Mouse (Mus musculus) hindlimb bud, embryonic 11.5 days (tissue): ENCODE measurements around the gene Dock4.

Experiments used
- DNase-seq: peaks from one replicate; pipeline ENCODE4 v3.0.0-alpha.2; 2012; ENCODE audit warnings: low read depth, low spot score; ENCODE audit errors: extremely low spot score

The Dock4 gene

DNA sequence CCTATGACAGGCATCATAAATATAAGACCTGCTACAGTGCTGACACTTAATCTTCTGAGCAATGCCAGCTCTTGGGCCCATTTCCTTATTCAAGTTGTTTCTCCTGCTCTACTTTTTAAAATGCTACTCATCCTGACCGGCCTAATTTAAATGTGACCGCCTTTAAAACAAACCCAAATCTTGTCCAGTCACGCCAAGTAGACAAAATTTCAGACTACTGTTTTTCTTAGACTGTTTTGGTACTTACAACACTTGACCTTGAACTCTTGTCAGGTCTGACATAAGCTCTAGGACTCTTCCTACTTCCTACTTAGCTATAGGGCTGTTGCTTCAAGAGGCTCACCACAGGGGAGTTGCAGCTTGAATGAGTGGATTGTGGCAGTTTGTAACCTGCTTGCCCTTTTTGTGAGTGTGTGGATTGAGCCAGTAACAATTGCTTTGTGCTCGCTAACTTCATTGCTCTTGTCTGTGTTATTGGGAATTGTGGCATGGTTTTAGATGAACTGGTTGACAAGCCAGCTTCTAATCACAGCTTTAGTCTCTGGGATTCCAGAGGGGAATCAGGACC lies 62.2 kb downstream of the Dock4 start:
- no peak for DNase-seq

DNA sequence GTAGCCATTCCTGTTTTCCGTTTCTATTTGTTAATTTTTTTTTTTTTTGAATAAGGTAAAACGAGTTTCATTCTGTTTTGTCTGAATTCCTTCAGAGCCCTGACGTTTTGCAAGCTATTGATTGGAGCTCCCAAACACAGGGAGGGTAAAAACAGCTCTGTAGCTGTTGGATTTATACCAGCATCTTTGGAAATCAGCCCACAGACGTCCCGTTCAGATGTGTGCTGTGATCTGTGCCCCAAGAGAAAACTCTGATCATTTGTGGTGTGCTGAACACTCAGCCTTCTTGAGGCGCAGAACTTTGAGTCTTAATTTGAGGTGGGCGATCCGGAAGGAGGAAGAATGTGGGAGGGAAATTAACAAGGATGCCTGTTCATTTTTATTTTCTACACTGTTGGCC lies 62.7 kb downstream of the Dock4 start:
- no peak for DNase-seq

DNA sequence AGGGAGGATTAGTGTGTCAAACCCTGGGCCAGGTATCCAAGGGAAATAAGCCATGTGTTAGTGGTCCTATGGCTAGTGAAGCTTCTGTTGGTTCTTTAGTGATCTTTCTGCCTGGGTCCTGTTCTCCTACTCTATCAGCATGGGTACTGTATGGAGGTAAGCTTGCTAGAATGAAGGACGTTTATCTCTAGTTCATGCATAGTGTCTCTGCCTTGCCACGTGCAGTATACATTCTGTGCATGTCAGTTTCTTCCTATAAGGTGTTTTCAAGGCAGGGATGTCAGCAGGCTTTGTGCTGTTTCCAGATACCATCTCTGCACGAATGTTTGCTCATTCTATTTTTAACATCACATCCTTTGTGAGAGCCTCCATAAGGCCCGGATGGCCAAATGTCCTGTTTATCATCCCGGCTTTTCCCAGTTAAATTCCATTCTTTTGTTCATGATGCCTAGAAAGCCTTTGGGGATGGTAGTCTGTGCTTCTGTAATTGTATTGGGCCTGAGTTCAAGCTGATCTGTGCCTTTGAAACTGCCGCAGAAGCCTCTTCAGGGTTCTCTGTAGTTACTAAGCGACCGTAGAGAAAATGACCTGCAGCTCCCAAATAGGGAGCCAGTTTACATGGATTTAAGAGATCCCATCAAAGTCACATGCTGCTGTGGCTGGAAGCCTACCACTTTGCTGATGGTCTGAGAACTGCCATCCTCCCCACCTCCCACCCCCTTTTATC lies 66.1 kb downstream of the Dock4 start:
- DNase-seq, result no peak

DNA sequence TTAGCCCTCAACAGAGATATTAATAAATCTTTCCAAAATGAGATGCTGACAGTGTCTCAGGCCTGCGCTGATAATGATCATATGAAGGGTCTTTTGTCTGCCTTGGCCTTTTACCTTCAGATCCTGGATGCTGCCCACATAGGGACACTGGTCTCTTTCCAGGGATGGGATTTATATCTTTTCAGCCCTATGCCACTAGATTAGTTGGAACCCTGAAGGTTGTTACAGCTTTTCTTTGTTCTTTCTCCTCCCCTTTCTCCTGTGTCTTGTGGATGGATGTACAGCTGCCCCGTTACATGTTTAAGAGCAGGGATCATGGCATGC lies 66.6 kb downstream of the Dock4 start:
- no peak for DNase-seq

DNA sequence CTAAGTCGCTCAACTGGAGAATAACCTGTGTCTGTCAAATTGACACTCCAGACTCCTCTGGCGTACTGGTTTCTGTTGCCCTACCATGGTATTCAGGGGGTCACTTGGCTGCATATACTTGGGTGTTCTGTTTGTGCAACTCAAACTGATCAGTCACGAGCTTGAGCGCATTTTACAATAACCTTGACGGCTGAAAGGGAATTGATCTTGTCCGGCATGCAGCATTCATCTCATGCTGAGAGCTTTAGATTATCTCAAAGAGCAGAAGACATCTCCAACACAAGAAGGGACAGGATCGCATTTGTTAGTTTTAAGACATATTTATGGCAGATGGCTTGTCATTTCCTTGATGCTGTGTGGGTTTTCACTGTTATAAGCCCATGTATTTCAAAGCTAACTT lies 67.2 kb downstream of the Dock4 start:
- no peak for DNase-seq

DNA sequence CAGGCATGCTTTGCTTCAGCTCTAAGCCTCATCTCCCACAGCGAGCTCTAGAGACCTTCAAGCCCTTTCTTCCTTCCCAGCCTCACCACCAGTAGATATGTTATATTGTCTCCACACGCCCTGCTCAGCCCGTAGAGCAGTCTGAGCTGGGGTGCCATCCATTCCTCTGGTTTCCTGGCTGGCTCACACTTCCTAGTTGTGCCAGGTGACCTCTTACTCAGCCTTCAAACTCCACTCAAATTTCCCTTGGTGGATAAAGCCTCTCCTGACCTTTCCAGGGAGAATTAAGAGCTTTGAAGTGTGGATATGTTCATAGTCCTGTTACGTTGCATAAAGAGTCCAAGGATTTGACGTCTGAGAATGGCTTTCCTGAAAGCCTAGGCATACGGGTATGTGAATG lies 68.3 kb downstream of the Dock4 start:
- no peak for DNase-seq

DNA sequence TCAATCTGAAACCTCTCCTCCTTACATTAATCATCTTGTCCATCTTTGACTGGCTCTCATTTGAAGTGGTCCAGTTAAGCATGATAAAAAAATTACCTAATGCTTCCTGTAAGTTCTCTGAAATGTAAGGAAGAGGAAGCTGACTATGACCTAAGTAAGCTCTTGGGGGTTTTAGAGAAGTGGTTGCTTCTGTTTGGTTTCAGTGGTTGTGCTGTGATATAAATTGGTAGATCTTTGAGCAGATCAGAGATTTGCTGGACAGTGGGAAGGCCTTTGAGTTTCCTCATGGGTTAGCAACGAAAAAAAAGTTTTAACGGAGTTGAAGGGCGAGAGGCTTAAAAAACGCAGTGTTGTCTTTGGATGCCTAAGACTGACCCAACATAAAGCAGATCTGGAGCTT lies 76.7 kb downstream of the Dock4 start:
- no peak for DNase-seq

DNA sequence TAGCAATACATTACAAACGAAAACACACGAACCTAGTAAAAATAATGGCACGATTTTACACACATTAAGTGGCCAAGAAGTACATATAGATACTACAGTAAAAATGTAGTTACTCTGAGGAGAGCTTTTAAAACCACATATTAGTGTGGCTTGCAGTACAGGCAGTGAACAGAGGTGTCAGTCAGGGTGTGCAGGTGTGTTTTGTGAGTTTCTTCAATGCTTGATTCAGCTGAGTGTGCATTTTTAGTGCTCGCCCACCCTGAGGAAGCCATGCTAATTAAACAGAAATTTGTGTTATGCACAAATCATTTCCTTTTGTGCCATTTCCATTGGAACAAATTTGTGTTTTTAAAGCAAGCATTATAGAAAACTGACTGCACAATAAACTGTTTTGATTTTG lies 77.3 kb downstream of the Dock4 start:
- no peak for DNase-seq

DNA sequence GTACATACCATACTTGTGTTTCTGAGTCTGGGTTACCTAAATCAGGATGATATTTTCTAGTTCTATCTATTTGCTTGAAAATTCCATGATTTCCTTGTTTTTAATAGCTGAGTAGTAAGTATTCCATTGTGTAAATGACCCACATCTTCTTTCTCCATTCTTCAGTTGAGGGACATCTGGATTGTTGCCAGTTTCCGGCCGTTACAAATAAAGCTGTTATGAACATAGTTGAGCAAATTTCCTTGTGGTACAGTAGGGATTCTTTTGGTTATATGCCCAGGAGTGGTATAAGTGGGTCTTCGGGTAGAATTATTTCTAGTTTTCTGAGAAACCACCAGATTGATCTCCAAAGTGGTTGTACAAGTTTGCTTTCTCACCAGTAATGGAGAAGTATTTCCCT lies 79.3 kb downstream of the Dock4 start:
- DNase-seq, result no peak

DNA sequence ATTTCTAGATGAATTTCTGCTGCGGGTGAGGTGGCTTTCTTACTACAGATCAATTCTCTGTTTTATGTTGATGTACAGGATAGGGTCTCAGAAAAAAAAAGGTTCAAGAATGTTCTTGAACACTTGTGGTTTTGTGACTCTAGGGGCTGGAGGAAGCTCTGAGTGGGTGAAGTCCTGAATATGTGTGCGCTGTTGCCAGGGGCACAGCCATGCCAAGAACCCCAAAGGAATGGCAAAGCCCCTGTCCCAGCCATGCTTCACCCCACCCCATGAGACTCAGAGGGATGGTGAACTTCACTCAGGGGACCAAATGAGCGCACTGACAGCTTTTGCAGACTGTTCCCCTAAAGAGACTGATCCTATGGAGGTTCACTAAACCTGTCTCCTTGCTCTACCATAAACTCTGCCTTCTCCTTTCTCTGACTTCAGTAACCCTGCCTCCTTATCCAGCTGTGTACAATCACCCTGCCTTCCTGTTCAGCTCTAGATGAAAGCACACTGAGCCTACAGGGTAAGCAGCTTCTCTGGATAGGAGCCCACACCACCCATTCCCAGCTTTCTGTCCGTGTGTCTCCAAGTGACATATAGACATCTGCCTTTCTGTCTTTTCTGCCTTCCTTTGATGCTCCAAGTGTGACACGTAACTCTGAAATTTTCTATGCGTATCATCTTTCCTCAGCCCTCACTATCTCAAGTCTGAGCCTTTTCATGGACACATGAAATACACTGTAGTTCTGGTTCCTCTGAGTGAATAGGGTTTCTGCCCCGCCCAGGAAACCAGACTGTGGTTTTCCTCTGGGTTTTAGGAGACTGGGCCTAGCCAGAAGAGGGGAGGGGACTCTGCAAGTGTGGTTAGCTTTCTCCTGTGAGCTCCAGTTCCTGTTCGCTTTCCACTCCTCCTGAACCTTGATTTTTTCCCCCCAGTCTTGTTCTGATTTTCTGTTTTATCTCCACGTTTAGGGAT lies 90.2 kb downstream of the Dock4 start:
- no peak for DNase-seq

DNA sequence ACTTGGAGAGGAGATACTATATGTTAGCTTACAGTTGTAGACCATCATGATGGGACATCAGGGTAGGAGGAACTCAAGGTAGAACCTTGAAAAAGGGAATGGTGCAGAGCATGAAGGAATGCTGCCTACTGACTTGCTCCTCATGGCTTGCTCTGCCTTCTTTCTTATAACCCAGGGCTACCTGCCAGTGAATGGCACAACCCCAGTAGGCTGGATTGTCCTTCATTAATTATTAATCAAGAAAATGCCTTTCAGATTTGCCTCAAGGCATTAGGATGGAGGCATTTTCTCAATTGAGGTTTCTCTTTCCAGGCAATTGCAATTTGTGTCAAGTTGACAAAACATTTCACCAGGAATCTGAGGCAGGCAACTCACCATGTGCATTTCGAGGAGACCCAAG lies 92.1 kb downstream of the Dock4 start:
- no peak for DNase-seq

DNA sequence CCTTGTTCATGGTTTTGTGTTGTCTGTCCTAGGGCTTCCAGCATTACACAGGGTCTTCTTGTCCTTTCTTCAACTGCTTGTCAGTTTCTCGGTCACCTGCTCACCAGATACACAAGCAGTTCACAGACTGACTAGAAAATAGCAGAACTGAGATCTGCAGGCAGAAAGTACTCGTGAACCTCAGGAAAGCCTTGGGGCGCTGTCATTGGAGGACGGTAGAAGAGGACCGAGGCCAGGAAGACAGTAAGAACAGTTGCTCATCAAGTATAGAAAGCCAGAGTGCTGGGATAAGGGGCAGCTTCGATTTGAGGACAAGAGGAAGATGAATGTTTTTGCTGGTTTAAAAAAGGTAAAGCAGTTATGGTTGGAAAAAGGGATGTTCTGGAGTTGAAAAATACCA lies 92.6 kb downstream of the Dock4 start:
- DNase-seq, result no peak

DNA sequence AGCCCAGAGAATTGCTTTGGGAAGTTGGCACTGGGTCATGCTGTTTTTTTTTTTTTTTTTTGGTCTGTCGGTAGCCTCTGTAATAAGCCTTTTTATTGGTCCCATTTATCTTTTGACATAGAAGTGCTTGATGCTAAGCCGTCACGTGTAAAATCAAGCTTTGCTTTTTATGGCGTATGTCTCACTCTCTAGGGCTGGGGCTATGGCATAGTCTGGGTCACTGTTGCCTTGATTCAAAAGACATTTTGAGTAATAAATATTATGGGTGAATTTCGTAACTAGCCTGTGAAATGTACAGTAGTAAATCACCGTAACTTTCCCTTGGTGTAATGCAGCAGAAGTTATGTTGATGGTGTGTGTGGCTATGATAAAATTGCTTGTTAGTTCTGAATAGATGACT lies 93.0 kb downstream of the Dock4 start:
- no peak for DNase-seq

DNA sequence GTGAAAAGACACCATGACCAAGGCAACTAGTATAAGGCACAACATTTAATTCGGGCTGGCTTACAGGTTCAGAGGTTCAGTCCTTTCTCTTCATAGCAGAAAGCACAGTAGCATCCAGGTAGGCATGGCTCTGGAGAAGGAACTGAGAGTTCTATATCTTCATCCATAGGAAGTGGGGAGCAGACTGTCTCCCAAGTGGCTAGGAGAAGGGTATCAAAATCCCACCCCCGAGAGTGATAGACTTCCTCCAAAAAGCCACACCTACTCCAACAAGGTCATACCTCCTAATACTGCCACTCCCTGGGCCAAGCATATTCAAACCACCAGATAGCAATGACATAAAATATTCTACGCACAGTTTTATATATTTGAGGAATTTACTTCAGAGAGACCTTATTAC lies 98.5 kb downstream of the Dock4 start:
- no peak for DNase-seq

DNA sequence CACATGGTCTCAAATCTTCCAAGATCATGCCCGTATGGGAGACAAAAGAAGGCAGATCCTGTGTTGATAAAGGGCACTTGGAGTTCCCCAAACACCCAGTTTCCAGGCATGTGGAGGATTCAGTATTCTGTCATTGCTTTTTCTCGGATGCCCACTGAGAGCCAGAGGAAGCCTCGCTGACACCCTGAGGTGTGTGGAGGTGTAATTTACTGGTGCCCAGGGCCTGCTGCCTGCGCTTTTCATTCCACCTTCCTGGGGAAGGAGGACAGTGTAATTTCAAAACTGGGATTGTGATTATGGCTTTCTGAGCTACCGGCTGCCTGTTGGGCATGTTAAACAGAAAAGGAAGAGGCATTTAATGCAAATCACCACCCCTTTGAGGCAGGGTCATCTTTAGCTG lies 101.1 kb downstream of the Dock4 start:
- DNase-seq, result no peak

DNA sequence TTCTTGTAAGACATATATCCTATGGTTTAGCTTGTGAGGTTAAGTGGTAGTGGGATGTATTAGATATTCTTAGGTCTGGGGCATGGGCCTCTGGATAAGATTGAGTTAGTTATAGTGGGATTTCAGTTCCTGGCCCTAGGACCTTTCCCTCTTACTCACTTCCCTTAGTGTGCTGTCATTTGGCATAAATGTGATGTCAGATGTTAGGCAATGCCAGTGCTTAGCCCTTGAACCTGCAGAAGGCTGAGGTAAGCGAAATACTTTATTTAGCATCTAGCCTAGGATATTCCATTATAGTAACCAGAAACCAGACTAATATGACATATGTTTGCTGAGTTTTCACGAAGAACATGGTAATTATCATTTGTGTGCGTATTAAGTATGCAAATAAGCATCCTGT lies 105.6 kb downstream of the Dock4 start:
- DNase-seq, result no peak

DNA sequence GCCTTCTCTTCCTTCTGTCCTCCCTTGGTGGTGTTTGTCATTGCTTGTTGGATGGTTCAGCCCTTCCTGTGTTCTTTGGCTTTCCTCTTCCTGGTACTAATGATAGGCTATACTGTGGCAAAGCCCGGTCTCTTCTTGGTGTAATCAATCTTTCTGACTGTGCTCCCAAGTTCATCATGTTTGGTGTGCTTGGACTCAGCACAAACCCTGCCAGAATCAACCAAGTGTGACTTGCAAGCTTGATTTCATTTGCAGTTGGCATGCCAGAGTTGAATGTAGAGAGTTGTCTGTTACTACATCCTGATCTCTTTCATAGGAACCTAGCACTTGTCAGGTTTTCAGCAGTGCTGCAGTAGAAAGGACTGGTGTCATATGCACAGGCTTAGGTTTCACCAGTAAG lies 106.4 kb downstream of the Dock4 start:
- no peak for DNase-seq

DNA sequence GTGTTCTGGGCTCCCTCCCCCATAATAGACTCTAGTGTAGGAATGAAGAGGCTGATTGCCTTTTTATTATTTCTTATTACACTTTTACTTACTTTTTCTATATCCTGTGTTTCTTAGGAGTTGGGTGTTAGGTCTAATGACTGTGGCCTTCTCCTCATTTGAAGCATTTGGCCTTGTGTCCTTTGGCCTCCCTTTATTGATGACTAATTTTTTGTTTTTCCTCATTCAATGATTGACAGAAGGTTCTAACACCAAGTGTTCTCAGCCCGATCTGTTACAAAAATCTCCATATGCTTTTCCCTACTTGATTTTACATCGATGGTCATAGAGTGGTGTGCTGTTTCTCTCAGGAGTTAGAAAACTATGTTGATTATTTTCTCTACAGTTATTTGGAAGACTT lies 108.2 kb downstream of the Dock4 start:
- no peak for DNase-seq

DNA sequence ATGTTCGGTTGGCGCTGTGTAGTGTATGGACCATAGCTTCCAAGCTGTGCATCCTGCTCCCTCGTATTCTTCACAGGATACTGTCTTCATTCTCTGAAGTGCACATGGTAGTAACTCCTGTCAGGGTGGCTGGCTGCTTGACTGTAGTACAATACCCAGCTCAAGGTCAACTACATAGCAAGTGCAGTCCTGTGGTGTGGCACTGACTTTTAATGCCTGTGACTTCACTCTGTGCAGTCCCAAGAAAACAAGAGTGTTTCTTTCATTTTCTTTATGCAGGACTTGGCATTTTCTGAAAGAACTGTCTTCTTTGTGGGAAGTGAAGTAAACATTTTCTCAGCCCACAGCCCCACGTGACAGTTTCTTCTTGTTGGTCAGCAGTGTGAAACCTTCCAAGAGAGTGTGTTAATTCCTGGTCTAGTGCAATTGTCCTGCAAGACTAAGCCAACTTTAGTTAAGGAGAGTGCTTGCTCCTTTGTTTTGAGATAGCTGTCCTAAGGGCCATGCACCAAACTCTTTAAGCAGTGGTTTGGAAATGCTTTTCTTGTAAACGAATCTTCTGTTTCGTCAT lies 109.3 kb downstream of the Dock4 start:
- DNase-seq, result no peak

DNA sequence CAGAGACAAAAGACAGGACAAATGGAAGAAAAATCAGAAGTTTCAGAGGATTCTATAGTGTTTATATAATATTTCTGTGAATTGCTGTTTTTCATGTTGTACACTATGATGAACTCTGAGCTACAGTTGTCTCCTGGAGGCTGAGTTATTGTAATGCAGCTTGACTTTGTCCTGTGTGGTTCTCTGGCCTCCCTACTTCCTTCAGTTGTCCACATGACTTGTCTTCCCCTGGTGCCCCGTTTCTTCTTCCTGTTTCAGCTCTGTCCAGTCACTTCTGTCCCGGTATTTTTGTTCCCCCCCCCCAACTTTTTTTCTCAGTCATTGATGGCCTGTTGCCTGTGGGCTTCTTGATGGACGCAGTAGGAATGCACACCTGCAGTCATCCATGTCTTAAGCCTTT lies 112.8 kb downstream of the Dock4 start:
- DNase-seq, result no peak

DNA sequence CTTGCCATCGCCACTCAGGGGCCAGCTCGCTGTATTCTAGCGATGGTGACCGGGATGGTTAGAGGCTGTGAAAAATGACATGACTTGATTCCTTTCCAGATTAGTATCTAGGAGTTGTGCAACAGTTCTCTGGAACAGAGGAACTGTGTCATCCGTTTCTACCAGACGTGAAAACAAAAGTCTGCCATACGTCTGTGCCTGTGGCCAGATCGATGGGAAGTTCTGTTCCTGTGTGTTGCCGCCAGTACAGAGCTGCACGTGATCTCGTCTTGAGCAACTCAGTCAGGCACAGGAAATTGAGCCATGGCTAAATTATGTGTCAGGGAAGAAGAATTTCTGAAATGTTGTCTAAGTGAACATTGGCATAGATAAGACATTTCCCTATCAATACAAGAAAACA lies 113.4 kb downstream of the Dock4 start:
- no peak for DNase-seq

DNA sequence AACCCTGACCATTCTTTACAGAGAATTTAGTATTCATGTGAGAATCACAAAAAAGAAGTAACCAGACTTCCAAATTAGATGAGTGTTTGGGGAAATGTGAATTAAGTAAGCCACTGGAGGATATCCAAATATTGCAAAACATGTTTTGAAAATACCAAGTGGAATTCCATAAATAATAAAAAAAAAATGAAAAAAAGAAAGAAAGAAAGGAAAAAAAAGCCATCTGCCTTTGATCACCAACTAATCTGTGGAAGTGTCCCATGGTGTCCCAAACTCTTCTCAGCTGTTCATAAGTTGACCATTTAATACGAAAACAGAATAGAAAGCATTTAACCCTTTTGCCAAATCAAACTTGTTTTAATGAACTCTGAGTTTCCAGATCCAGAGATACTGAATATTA lies 118.0 kb downstream of the Dock4 start:
- no peak for DNase-seq
